Mouse (Mus musculus) myocyte (in vitro differentiated cells): ENCODE results near the gene Vgll4.

Source experiments
- CEBPB ChIP-seq: IDR thresholded peaks from 2 replicates; pipeline ENCODE4 v1.6.1; 2011; ENCODE audit warnings: mild to moderate bottlenecking, moderate library complexity; ENCODE audit not compliant: poor library complexity, insufficient read depth, severe bottlenecking
- E2F4 ChIP-seq: IDR thresholded peaks from one replicate; pipeline ENCODE4 v1.6.1; 2011; ENCODE audit warnings: mild to moderate bottlenecking, control low read depth, moderate library complexity; ENCODE audit not compliant: insufficient read depth
- MYOG ChIP-seq, 3 experiments: IDR thresholded peaks; one replicate each; pipeline ENCODE4 v1.6.1; 2011; ENCODE audit warnings: control low read depth in 2 of 3, low read depth in 2 of 3, mild to moderate bottlenecking in 2 of 3; ENCODE audit not compliant: insufficient read length in 2 of 3, control insufficient read depth in 1 of 3, insufficient read depth in 1 of 3
- POLR2A ChIP-seq: IDR thresholded peaks from one replicate; pipeline ENCODE4 v1.6.1; 2011; ENCODE audit warnings: low read depth, mild to moderate bottlenecking, control low read depth, moderate library complexity; ENCODE audit not compliant: insufficient read length
- POLR2AphosphoS2 ChIP-seq: IDR thresholded peaks from one replicate; pipeline ENCODE4 v1.6.1; 2011; ENCODE audit warnings: low read depth, control low read depth; ENCODE audit not compliant: insufficient read length
- TCF12 ChIP-seq: IDR thresholded peaks from one replicate; pipeline ENCODE4 v1.6.1; 2011; ENCODE audit warnings: mild to moderate bottlenecking, control low read depth; ENCODE audit not compliant: poor library complexity, insufficient read depth, severe bottlenecking
- TCF3 ChIP-seq: IDR thresholded peaks from one replicate; pipeline ENCODE4 v1.6.1; 2011; ENCODE audit warnings: low read depth, control low read depth; ENCODE audit not compliant: insufficient read length
- USF1 ChIP-seq: IDR thresholded peaks from one replicate; pipeline ENCODE4 v1.6.1; 2011; ENCODE audit warnings: low read depth, mild to moderate bottlenecking, control low read depth, moderate library complexity

- TF ChIP-seq TCF12 (no peak), E2F4 (no peak), POLR2A (no peak), USF1 (no peak), CEBPB (no peak), MYOG (IDR thresholded peaks at IDR 0.05; ENCODE audit: control insufficient read depth in 1 of 3, insufficient read depth in 1 of 3, insufficient read length in 2 of 3, low read depth in 2 of 3) (no peak), POLR2AphosphoS2 (no peak), TCF3 (no peak)
Measured at GRCm38 (mm10) chr6:114886012-114886411, 83.8 kb downstream of the Vgll4 start.
